Mouse (Mus musculus) intestine, embryonic 15.5 days (tissue): Measurements from ENCODE around the gene Gm826. TPM values are rescaled to one million over a fixed set of nuclear protein-coding genes. Genes with fewer than 3 reads are reported as not detected.

Experiments
- ATAC-seq: fragments of 200-750 bp; cut with Nextera tagmentation; 2 replicates; pipeline ENCODE4 v1.8.0; 2017; ENCODE audit warnings: moderate TSS enrichment, moderate library complexity
- H3K27ac ChIP-seq: fragments of 300-500 bp; sonication (generic); 2 replicates; pipeline ENCODE4 v1.5.1; 2015; ENCODE audit warnings: mild to moderate bottlenecking, inconsistent platforms
- H3K27me3 ChIP-seq: fragments of 300-500 bp; sonication (generic); replicated peaks from 2 replicates; pipeline ENCODE4 v1.6.1; 2015; ENCODE audit warnings: inconsistent platforms
- H3K36me3 ChIP-seq: fragments of 300-500 bp; sonication (generic); 2 replicates; pipeline ENCODE4 v1.6.1; 2015; ENCODE audit warnings: inconsistent platforms
- H3K4me1 ChIP-seq: fragments of 300-500 bp; sonication (generic); replicated peaks from 2 replicates; pipeline ENCODE4 v1.6.1; 2015; ENCODE audit warnings: inconsistent platforms
- H3K4me2 ChIP-seq: fragments of 300-500 bp; sonication (generic); replicated peaks from 2 replicates; pipeline ENCODE4 v1.6.1; 2015; ENCODE audit warnings: mild to moderate bottlenecking, inconsistent platforms
- H3K4me3 ChIP-seq: fragments of 300-500 bp; sonication (generic); replicated peaks from 2 replicates; pipeline ENCODE4 v1.5.1; 2015; ENCODE audit warnings: inconsistent platforms
- H3K9ac ChIP-seq: fragments of 300-500 bp; sonication (generic); 2 replicates; pipeline ENCODE4 v1.6.1; 2015; ENCODE audit warnings: inconsistent platforms
- H3K9me3 ChIP-seq: fragments of 300-500 bp; sonication (generic); 2 replicates; pipeline ENCODE4 v1.6.1; 2016; ENCODE audit warnings: inconsistent platforms
- WGBS: fragments of 180-500 bp; shearing (Covaris S2); methylation state at CpG from one replicate; pipeline ENCODE4 v1.1.7; 2015; 5-methylcytosine and 5-hydroxymethylcytosine counted together
- polyA plus RNA-seq: library from polyadenylated mRNA; unstranded; fragments of >200 nt; fragmentation: Nextera tagmentation; extraction: Ambion mirVana; gene quantifications from 2 replicates; pipeline ENCODE4 v1.2.1, GENCODE M21; 2015

The Gm826 gene
- polyA plus RNA-seq: 15.1 and 15.3 TPM in 2 replicates

- no peaks in the 10 kb centered on the region for H3K9me3 ChIP-seq
- H3K4me3 ChIP-seq: no peak within 1 kb of the TSS
- WGBS: 37% methylated on average over 4 of the region's 4 CpGs
- H3K27me3 ChIP-seq: no peaks in the 10 kb centered on the region
- H3K36me3 ChIP-seq: no peaks in the 10 kb centered on the region
- peaks cover 17% of the 10 kb centered on the region for H3K4me1 ChIP-seq
- H3K4me2 ChIP-seq: no peak within 1 kb of the TSS
- ATAC-seq: no peak
- H3K9ac ChIP-seq: no peak within 1 kb of the TSS
- peak within 1 kb of the TSS; percentile 20; the same call in 1 of the 2 replicates for H3K27ac ChIP-seq
Measured at GRCm38 (mm10) chr2:160334111-160334661, at the start of gene Gm826. TSS of gene Gm826 (minus strand) at chr2:160334162.

DNA sequence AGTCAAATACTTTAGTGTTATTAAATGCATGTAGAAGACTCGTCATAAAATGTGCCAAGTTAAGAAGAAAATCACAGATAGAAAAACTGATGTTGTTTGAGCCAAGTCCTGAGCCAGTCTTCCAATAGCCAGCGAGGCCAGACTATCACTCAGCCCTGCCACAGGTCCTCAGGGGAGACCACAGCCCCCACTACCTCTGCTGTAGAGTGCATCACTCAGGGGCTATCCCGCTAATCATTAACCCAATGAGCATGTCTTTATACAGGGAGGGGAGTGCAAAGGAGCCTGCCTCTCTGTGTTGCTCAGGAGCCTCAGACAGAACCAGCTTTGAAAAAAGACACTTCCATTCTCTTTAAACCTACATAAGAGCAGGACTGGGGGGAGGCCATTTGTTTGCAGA, 49.5 kb upstream of the Gm826 start:
- no peak for ATAC-seq
- Histone ChIP-seq H3K27ac (no peak overlapping the region), H3K9me3 (no peaks in the 10 kb centered on the region), H3K36me3 (no peaks in the 10 kb centered on the region), H3K4me1 (no peaks in the 10 kb centered on the region), H3K4me2 (no peak overlapping the region), H3K27me3 (no peaks in the 10 kb centered on the region), H3K4me3 (no peak overlapping the region), H3K9ac (no peak overlapping the region)
- WGBS: 41% methylated on average over 3 of the region's 3 CpGs

DNA sequence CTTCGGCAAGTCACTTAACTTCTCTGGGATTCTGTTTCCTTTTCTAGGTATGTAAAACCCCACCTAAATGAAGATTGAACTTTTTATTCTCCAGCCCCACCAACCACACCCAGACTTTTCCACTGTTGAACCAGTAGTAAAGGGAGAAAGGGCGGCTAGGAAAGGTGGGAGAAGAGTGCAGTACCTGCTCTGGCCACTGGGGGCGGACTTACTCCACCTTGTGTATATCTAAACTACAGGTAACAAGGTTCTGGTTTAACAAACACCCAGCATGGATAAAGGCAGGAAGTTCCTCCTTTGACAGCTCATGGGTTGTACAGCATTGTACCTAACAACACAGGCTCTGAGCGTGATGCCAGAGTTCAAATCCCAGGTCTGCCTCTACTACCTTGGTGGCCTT, 44.3 kb upstream of the Gm826 start:
- H3K27ac ChIP-seq: no peak overlapping the region
- no peaks in the 10 kb centered on the region for H3K9me3 ChIP-seq
- H3K4me1 ChIP-seq: no peaks in the 10 kb centered on the region
- H3K4me2 ChIP-seq: no peak overlapping the region
- no peaks in the 10 kb centered on the region for H3K36me3 ChIP-seq
- H3K9ac ChIP-seq: no peak overlapping the region
- H3K27me3 ChIP-seq: peaks cover 8% of the 10 kb centered on the region; the same call in 1 of the 2 replicates
- no peak overlapping the region for H3K4me3 ChIP-seq
- WGBS: 43% methylated on average over 4 of the region's 4 CpGs
- no peak for ATAC-seq

GRCm38 (mm10) chr2:160376236-160376635, 42.3 kb upstream of the Gm826 start:
- no peak for ATAC-seq
- 47% methylated on average over 5 of the region's 5 CpGs for WGBS

DNA sequence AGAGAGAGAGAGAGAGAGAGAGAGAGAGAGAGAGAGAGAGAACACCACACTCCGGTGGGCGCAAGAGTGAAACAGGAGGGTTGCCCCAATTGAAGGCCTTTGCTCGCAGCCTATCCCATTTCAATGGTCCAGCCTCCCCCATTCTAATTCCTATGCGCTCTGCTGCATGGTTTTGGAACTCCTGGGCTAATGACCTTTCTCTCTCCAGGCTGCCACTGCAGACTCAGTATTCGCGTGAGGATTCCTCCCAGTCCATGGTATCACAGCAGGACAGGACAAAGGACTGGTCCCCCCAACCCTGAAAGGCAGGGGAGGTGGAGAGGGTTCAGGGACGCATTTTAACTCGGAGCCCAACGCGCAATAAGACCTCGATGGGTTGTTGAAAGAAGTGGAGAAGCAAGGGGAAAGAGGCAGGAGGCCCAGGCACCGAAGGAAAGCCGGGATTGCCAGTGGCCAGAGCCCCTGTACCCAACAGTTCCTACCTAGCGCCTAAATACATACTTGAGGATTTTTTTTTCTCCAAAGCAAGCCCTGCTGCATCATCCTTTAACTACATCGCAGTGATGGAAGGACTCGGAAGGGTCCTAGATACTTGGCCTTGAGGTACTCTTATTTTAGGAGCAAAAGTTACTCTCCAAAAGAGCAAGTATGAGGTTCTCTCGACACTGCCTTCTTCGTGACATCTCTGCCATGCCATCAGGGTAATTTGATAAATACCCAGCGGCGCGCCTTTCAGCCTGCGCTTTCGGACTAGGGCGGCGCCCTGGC, 35.9 kb upstream of the Gm826 start:
- H3K4me2 ChIP-seq: peak overlapping the region; percentile 98; the same call in 1 of the 2 replicates
- ATAC-seq: no peak
- 5% methylated on average over 25 of the region's 25 CpGs for WGBS

More at GRCm38 (mm10) chr2:160376236-160376635, 42.3 kb upstream of the Gm826 start:
- H3K36me3 ChIP-seq: no peaks in the 10 kb centered on the region
- no peaks in the 10 kb centered on the region for H3K4me1 ChIP-seq
- no peak overlapping the region for H3K27ac ChIP-seq
- H3K4me2 ChIP-seq: no peak overlapping the region
- H3K9me3 ChIP-seq: no peaks in the 10 kb centered on the region
- no peak overlapping the region for H3K4me3 ChIP-seq
- H3K27me3 ChIP-seq: peaks cover 27% of the 10 kb centered on the region
- H3K9ac ChIP-seq: no peak overlapping the region

GRCm38 (mm10) chr2:160368422-160369357, 34.7 kb upstream of the Gm826 start:
- Histone ChIP-seq H3K9ac (no peak overlapping the region), H3K36me3 (no peaks in the 10 kb centered on the region), H3K27ac (no peak overlapping the region), H3K27me3 (peaks cover 72% of the 10 kb centered on the region), H3K4me2 (peak overlapping the region; percentile 98), H3K9me3 (no peaks in the 10 kb centered on the region), H3K4me1 (peaks cover 30% of the 10 kb centered on the region), H3K4me3 (peak overlapping the region; percentile 23)
- no peak for ATAC-seq
- WGBS: under 1% methylated on average over 52 of the region's 52 CpGs

More for the DNA sequence above, 35.9 kb upstream of the Gm826 start:
- H3K27ac ChIP-seq: no peak overlapping the region
- no peak overlapping the region for H3K9ac ChIP-seq
- H3K9me3 ChIP-seq: no peaks in the 10 kb centered on the region
- H3K4me3 ChIP-seq: no peak overlapping the region
- H3K36me3 ChIP-seq: no peaks in the 10 kb centered on the region
- peaks cover 27% of the 10 kb centered on the region for H3K4me1 ChIP-seq
- H3K27me3 ChIP-seq: peaks cover 69% of the 10 kb centered on the region

DNA sequence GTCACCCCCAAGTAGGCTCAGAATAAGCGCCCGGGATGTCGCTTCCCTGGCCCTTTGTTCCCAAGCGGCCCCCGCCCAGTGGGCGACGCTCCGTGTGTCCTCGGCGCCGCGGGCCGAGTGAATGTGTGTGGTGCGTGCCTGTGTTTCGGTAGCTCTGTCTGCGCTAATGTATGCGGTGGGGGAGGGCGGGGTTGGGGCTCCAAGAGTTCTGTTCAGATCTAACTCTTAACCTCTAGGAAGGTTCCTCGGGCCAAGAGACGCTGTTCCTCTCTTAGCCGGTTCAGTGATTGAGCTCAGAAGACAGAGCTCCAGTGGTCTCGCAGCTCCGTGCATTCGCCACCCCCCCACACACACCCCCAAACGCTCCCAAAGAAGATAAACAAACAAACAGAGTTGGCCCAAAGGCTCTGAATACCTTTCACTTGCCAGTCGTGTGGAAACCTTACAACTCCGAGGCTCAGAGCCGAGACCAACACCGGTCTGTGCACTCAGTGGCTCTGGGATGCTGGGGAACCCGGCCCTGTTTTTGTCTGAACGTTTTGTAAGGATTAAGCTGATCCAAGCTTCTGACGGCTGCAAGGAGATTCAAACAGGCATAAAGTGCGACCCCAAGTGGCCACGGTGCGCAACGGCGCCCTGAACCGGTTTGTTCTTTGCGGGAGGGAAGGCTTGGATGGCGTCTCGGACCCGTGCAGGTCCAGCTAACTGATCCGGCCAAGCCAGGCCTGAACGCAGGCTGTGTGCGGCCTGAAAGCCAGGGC, 33.7 kb upstream of the Gm826 start:
- Histone ChIP-seq H3K27me3 (peaks cover 74% of the 10 kb centered on the region), H3K36me3 (no peaks in the 10 kb centered on the region), H3K4me1 (peaks cover 30% of the 10 kb centered on the region), H3K9me3 (no peaks in the 10 kb centered on the region), H3K27ac (peak overlapping the region; percentile 70), H3K9ac (peak overlapping the region; percentile 66), H3K4me2 (peak overlapping the region; percentile 98), H3K4me3 (peak overlapping the region; percentile 59)
- under 1% methylated on average over 45 of the region's 45 CpGs for WGBS
- peak; percentile 50 for ATAC-seq

- Histone ChIP-seq H3K4me1 (peaks cover 30% of the 10 kb centered on the region), H3K27ac (peak within 1 kb of the TSS; percentile 70), H3K9ac (peak within 1 kb of the TSS; percentile 66), H3K4me3 (peak within 1 kb of the TSS; percentile 59), H3K36me3 (no peaks in the 10 kb centered on the region), H3K27me3 (peaks cover 75% of the 10 kb centered on the region), H3K4me2 (peak within 1 kb of the TSS; percentile 98), H3K9me3 (no peaks in the 10 kb centered on the region)
- under 1% methylated on average over 29 of the region's 37 CpGs for WGBS
- peak; percentile 94 for ATAC-seq
Measured at GRCm38 (mm10) chr2:160366980-160367338, 33.0 kb upstream of the Gm826 start, which contains the start of gene Mafb. TSS of gene Mafb (minus strand) at chr2:160367065.

DNA sequence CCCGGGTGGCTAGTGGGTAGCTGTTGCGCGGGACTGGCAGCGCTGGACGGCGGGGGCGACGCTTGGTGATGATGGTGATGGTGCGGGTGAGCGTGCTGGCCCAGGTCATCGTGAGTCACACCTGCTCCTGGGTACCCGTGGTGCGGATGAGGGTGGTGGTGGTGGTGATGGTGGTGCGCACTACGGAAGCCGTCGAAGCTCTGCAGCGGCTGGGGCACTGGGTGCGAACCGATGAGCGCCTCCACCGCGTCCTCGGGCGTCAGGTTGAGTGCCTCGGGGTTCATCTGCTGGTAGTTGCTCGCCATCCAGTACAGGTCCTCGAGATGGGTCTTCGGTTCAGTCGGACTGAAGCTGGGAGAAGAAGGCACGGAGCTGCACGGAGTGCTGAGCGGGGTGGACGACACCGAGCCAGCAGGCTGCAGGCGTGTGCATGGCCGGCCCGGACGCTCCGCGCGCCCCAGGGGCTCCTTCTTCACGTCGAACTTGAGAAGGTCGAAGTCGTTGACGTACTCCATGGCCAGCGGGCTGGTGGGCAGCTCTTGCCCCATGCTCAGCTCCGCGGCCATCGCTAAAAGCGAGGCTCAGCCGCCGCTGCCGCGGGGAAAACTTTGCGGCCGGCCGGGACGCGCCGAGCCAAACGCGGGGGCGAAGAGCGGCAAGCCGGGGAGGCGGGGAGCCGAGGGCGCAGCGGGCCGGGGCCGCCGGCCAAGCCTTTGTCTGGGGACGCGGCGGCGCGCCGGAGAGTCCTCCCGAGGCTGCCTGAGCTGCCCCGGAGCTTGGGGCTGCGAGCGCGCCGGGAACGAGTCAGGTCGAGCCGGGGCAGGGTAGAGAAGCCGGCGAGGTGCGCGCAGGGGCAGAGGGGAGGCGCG, 32.4 kb upstream of the Gm826 start:
- Histone ChIP-seq H3K4me1 (peaks cover 30% of the 10 kb centered on the region), H3K9me3 (no peaks in the 10 kb centered on the region), H3K4me3 (peak overlapping the region; percentile 59), H3K27me3 (peaks cover 75% of the 10 kb centered on the region), H3K36me3 (no peaks in the 10 kb centered on the region), H3K4me2 (peak overlapping the region; percentile 98), H3K9ac (peak overlapping the region; percentile 66), H3K27ac (peak overlapping the region; percentile 51)
- WGBS: under 1% methylated on average over 94 of the region's 95 CpGs
- peak; percentile 10 for ATAC-seq

GRCm38 (mm10) chr2:160365107-160365911, 31.3 kb upstream of the Gm826 start:
- Histone ChIP-seq H3K4me3 (peak overlapping the region; percentile 59), H3K9me3 (no peaks in the 10 kb centered on the region), H3K4me1 (peaks cover 30% of the 10 kb centered on the region), H3K4me2 (peak overlapping the region; percentile 98), H3K36me3 (no peaks in the 10 kb centered on the region), H3K27ac (no peak overlapping the region), H3K9ac (peak overlapping the region; percentile 66), H3K27me3 (peaks cover 74% of the 10 kb centered on the region)
- under 1% methylated on average over 50 of the region's 50 CpGs for WGBS
- no peak for ATAC-seq
